Mouse (Mus musculus): Measurements from ENCODE around the gene Syngr4.

GRCm38 (mm10) chr7:45887246-45887645 lies 9.3 kb downstream of the Syngr4 start:
- TF ChIP-seq EP300 (IDR thresholded peaks at IDR 0.05; ENCODE audit: low read depth) (no peak), CTCF (IDR thresholded peaks at IDR 0.05; ENCODE audit: low read depth) (no peak)

Data from heart, postnatal 0 days (tissue).